Mouse (Mus musculus): ENCODE measurements at regions not wholly inside any gene's neighbourhood (a gene's known extent, or its start where the extent isn't known, plus 50 kb on each side); places are given as distances from the start of the nearest gene placed in this dataset.

GRCm38 (mm10) chr2:78804931-78805330, 63.0 kb upstream of the Ube2e3 start:
- in situ Hi-C loops (cut with MboI; ENCODE audit: low sequenced_read_pairs in 2 of 2, unreplicated experiment in 2 of 2), result no loop called here
- Histone ChIP-seq H3K4me1 (ENCODE audit: control insufficient read depth in 2 of 2, insufficient read depth in 2 of 2, low read length in 2 of 2, poor library complexity in 1 of 2) (no peaks in the 10 kb centered on the region), H3K9me3 (ENCODE audit: control insufficient read depth, insufficient read depth, low read depth, low read length) (no peaks in the 10 kb centered on the region), H3K4me3 (ENCODE audit: insufficient read depth in 1 of 2, low read depth in 1 of 2, low read length in 2 of 2, poor library complexity in 1 of 2, severe bottlenecking in 1 of 2) (no peak overlapping the region), H3K27ac (ENCODE audit: insufficient read depth, low read depth, low read length, poor library complexity, severe bottlenecking) (no peak overlapping the region), H3K36me3 (ENCODE audit: control insufficient read depth, insufficient read depth, low read length, poor library complexity, severe bottlenecking) (no peaks in the 10 kb centered on the region), H3K9ac (ENCODE audit: insufficient read depth, low read depth, low read length, poor library complexity, severe bottlenecking) (no peak overlapping the region)
- DNase-seq (ENCODE audit: low read depth, low spot score), result no peak
- TF ChIP-seq ZC3H11A (IDR thresholded peaks at IDR 0.05; ENCODE audit: borderline replicate concordance, low read depth, low read length) (no peak), ZNF384 (IDR thresholded peaks at IDR 0.05; ENCODE audit: low read depth, low read length) (no peak), HCFC1 (IDR thresholded peaks at IDR 0.05; ENCODE audit: borderline replicate concordance, insufficient read depth, low read length) (no peak), MAFK (IDR thresholded peaks at IDR 0.05; ENCODE audit: insufficient read depth, low read depth, low read length) (no peak), CHD2 (IDR thresholded peaks at IDR 0.05; ENCODE audit: low read depth, low read length) (no peak)

- Histone ChIP-seq H3K4me1 (ENCODE audit: control insufficient read depth in 2 of 2, insufficient read depth in 2 of 2, low read length in 2 of 2, poor library complexity in 1 of 2) (no peaks in the 10 kb centered on the region), H3K9ac (ENCODE audit: insufficient read depth, low read depth, low read length, poor library complexity, severe bottlenecking) (no peak overlapping the region), H3K9me3 (ENCODE audit: control insufficient read depth, insufficient read depth, low read depth, low read length) (no peaks in the 10 kb centered on the region), H3K36me3 (ENCODE audit: control insufficient read depth, insufficient read depth, low read length, poor library complexity, severe bottlenecking) (no peaks in the 10 kb centered on the region), H3K4me3 (ENCODE audit: insufficient read depth in 1 of 2, low read depth in 1 of 2, low read length in 2 of 2, poor library complexity in 1 of 2, severe bottlenecking in 1 of 2) (no peak overlapping the region), H3K27ac (ENCODE audit: insufficient read depth, low read depth, low read length, poor library complexity, severe bottlenecking) (no peak overlapping the region)
- in situ Hi-C loops (cut with MboI; ENCODE audit: low sequenced_read_pairs in 2 of 2, unreplicated experiment in 2 of 2), result no loop called here
- DNase-seq (ENCODE audit: low read depth, low spot score), result no peak
- TF ChIP-seq MAFK (IDR thresholded peaks at IDR 0.05; ENCODE audit: insufficient read depth, low read depth, low read length), result no peak
- TF ChIP-seq HCFC1 (IDR thresholded peaks at IDR 0.05; ENCODE audit: borderline replicate concordance, insufficient read depth, low read length), result no peak
- TF ChIP-seq CHD2 (IDR thresholded peaks at IDR 0.05; ENCODE audit: low read depth, low read length), result no peak
- TF ChIP-seq ZC3H11A (IDR thresholded peaks at IDR 0.05; ENCODE audit: borderline replicate concordance, low read depth, low read length), result no peak
Measured at GRCm38 (mm10) chr2:78803543-78803942, 64.4 kb upstream of the Ube2e3 start.

- no peak overlapping the region for H3K27ac ChIP-seq (ENCODE audit: insufficient read depth, low read depth, low read length, poor library complexity, severe bottlenecking)
- no peak overlapping the region for H3K4me3 ChIP-seq (ENCODE audit: insufficient read depth in 1 of 2, low read depth in 1 of 2, low read length in 2 of 2, poor library complexity in 1 of 2, severe bottlenecking in 1 of 2)
- no peaks in the 10 kb centered on the region for H3K9me3 ChIP-seq (ENCODE audit: control insufficient read depth, insufficient read depth, low read depth, low read length)
- H3K4me1 ChIP-seq (ENCODE audit: control insufficient read depth in 2 of 2, insufficient read depth in 2 of 2, low read length in 2 of 2, poor library complexity in 1 of 2), result no peaks in the 10 kb centered on the region
- no peak overlapping the region for H3K9ac ChIP-seq (ENCODE audit: insufficient read depth, low read depth, low read length, poor library complexity, severe bottlenecking)
- no peaks in the 10 kb centered on the region for H3K36me3 ChIP-seq (ENCODE audit: control insufficient read depth, insufficient read depth, low read length, poor library complexity, severe bottlenecking)
- no peak for DNase-seq (ENCODE audit: low read depth, low spot score)
- TF ChIP-seq MAFK (IDR thresholded peaks at IDR 0.05; ENCODE audit: insufficient read depth, low read depth, low read length), result no peak
- no peak for TF ChIP-seq HCFC1 (IDR thresholded peaks at IDR 0.05; ENCODE audit: borderline replicate concordance, insufficient read depth, low read length)
- TF ChIP-seq ZC3H11A (IDR thresholded peaks at IDR 0.05; ENCODE audit: borderline replicate concordance, low read depth, low read length), result no peak
- TF ChIP-seq ZNF384 (IDR thresholded peaks at IDR 0.05; ENCODE audit: low read depth, low read length), result no peak
- TF ChIP-seq CHD2 (IDR thresholded peaks at IDR 0.05; ENCODE audit: low read depth, low read length), result no peak
- in situ Hi-C loops (cut with MboI; ENCODE audit: low sequenced_read_pairs in 2 of 2, unreplicated experiment in 2 of 2), result no loop called here
Measured at GRCm38 (mm10) chr2:78795446-78795845, 72.5 kb upstream of the Ube2e3 start.

- Histone ChIP-seq H3K4me3 (ENCODE audit: insufficient read depth in 1 of 2, low read depth in 1 of 2, low read length in 2 of 2, poor library complexity in 1 of 2, severe bottlenecking in 1 of 2) (no peak overlapping the region), H3K4me1 (ENCODE audit: control insufficient read depth in 2 of 2, insufficient read depth in 2 of 2, low read length in 2 of 2, poor library complexity in 1 of 2) (no peaks in the 10 kb centered on the region), H3K27ac (ENCODE audit: insufficient read depth, low read depth, low read length, poor library complexity, severe bottlenecking) (no peak overlapping the region), H3K9me3 (ENCODE audit: control insufficient read depth, insufficient read depth, low read depth, low read length) (no peaks in the 10 kb centered on the region), H3K36me3 (ENCODE audit: control insufficient read depth, insufficient read depth, low read length, poor library complexity, severe bottlenecking) (no peaks in the 10 kb centered on the region), H3K9ac (ENCODE audit: insufficient read depth, low read depth, low read length, poor library complexity, severe bottlenecking) (no peak overlapping the region)
- DNase-seq (ENCODE audit: low read depth, low spot score), result no peak
- TF ChIP-seq MAFK (IDR thresholded peaks at IDR 0.05; ENCODE audit: insufficient read depth, low read depth, low read length) (no peak), ZNF384 (IDR thresholded peaks at IDR 0.05; ENCODE audit: low read depth, low read length) (no peak), HCFC1 (IDR thresholded peaks at IDR 0.05; ENCODE audit: borderline replicate concordance, insufficient read depth, low read length) (no peak), ZC3H11A (IDR thresholded peaks at IDR 0.05; ENCODE audit: borderline replicate concordance, low read depth, low read length) (no peak), CHD2 (IDR thresholded peaks at IDR 0.05; ENCODE audit: low read depth, low read length) (no peak)
- in situ Hi-C loops (cut with MboI; ENCODE audit: low sequenced_read_pairs in 2 of 2, unreplicated experiment in 2 of 2), result no loop called here
Measured at GRCm38 (mm10) chr2:78794734-78795133, 73.2 kb upstream of the Ube2e3 start.

- Histone ChIP-seq H3K9ac (ENCODE audit: insufficient read depth, low read depth, low read length, poor library complexity, severe bottlenecking) (no peak overlapping the region), H3K4me1 (ENCODE audit: control insufficient read depth in 2 of 2, insufficient read depth in 2 of 2, low read length in 2 of 2, poor library complexity in 1 of 2) (no peaks in the 10 kb centered on the region), H3K9me3 (ENCODE audit: control insufficient read depth, insufficient read depth, low read depth, low read length) (no peaks in the 10 kb centered on the region), H3K4me3 (ENCODE audit: insufficient read depth in 1 of 2, low read depth in 1 of 2, low read length in 2 of 2, poor library complexity in 1 of 2, severe bottlenecking in 1 of 2) (no peak overlapping the region), H3K27ac (ENCODE audit: insufficient read depth, low read depth, low read length, poor library complexity, severe bottlenecking) (no peak overlapping the region), H3K36me3 (ENCODE audit: control insufficient read depth, insufficient read depth, low read length, poor library complexity, severe bottlenecking) (no peaks in the 10 kb centered on the region)
- no peak for DNase-seq (ENCODE audit: low read depth, low spot score)
- no peak for TF ChIP-seq HCFC1 (IDR thresholded peaks at IDR 0.05; ENCODE audit: borderline replicate concordance, insufficient read depth, low read length)
- no peak for TF ChIP-seq ZC3H11A (IDR thresholded peaks at IDR 0.05; ENCODE audit: borderline replicate concordance, low read depth, low read length)
- no peak for TF ChIP-seq MAFK (IDR thresholded peaks at IDR 0.05; ENCODE audit: insufficient read depth, low read depth, low read length)
- TF ChIP-seq CHD2 (IDR thresholded peaks at IDR 0.05; ENCODE audit: low read depth, low read length), result no peak
- TF ChIP-seq ZNF384 (IDR thresholded peaks at IDR 0.05; ENCODE audit: low read depth, low read length), result no peak
- in situ Hi-C loops (cut with MboI; ENCODE audit: low sequenced_read_pairs in 2 of 2, unreplicated experiment in 2 of 2), result no loop called here
Measured at GRCm38 (mm10) chr2:78789124-78789523, 78.8 kb upstream of the Ube2e3 start.
